Comparison of ENCODE assay signal across 8 mouse cellular contexts in the genomic region with DNA sequence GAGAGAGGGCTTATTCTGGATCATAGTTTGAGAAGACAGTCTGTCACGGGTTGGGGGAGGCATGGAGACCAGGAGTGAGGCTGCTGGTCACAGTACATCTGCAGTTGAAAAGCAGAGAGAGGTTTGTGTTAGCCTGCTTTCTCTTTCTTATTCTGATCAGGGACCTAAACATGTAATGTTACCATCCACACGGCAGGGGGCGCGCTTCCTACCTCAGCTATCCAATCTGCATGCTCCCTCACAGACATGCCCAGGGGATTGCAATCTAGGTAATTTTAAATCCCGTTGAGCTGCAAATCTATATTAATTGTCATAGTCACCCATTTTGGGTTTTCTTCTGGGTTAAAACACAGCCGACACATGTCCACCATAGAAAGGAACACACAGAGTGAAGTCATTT.
DNase-seq lines count a peak whose midpoint lies in the region; ATAC-seq and TF ChIP-seq lines count a peak whose summit lies in the region.

No protein-coding gene starts in this region.

- no peaks in the 10 kb centered on the region for H3K36me3 ChIP-seq in midbrain, postnatal 0 days (ENCODE audit: insufficient read depth, low read length)
- H3K36me3 ChIP-seq in midbrain, embryonic 16.5 days (ENCODE audit: control insufficient read depth, insufficient read depth, low read length), result no peaks in the 10 kb centered on the region

- H3K4me2 ChIP-seq in midbrain, postnatal 0 days (ENCODE audit: low read depth, low read length, poor library complexity, severe bottlenecking), result no peak overlapping the region
- H3K4me2 ChIP-seq in midbrain, embryonic 16.5 days (ENCODE audit: low read length), result no peak overlapping the region

- TF ChIP-seq CTCF in midbrain, postnatal 0 days (IDR thresholded peaks at IDR 0.05), result peak; percentile 67

- no peaks in the 10 kb centered on the region for H3K27me3 ChIP-seq in midbrain, postnatal 0 days (ENCODE audit: insufficient read depth, low read length)
- H3K27me3 ChIP-seq in midbrain, embryonic 16.5 days (ENCODE audit: control insufficient read depth, insufficient read depth, low read depth, low read length), result no peaks in the 10 kb centered on the region

- H3K9ac ChIP-seq in midbrain, postnatal 0 days (replicated peaks; ENCODE audit: low read length, poor library complexity, severe bottlenecking), result no peak overlapping the region
- H3K9ac ChIP-seq in midbrain, embryonic 16.5 days (ENCODE audit: low read depth, low read length), result no peak overlapping the region

- no peaks in the 10 kb centered on the region for H3K9me3 ChIP-seq in midbrain, postnatal 0 days (ENCODE audit: low read length)
- H3K9me3 ChIP-seq in midbrain, embryonic 16.5 days (replicated peaks; ENCODE audit: control insufficient read depth, low read length, poor library complexity, severe bottlenecking), result no peaks in the 10 kb centered on the region

- H3K27ac ChIP-seq in midbrain, postnatal 0 days (ENCODE audit: low read depth, low read length), result no peak overlapping the region
- H3K27ac ChIP-seq in midbrain, embryonic 16.5 days (ENCODE audit: low read length), result no peak overlapping the region

- WGBS in midbrain, postnatal 0 days, result 33% methylated on average over 6 of the region's 6 CpGs
- 32% methylated on average over 6 of the region's 6 CpGs for WGBS in midbrain, embryonic 16.5 days

- no peak for ATAC-seq in midbrain, postnatal 0 days (ENCODE audit: low FRiP score)
- no peak for ATAC-seq in midbrain, embryonic 16.5 days
- peak; percentile 74 for ATAC-seq in megakaryocyte progenitor cell, adult 5-6 weeks (replicated peaks; ENCODE audit: poor library complexity)
- no peak for ATAC-seq in erythroid progenitor cell, adult 5-6 weeks (replicated peaks; ENCODE audit: low FRiP score, poor library complexity, severe bottlenecking)

- H3K4me3 ChIP-seq in midbrain, postnatal 0 days (ENCODE audit: low read depth, low read length), result no peak overlapping the region
- H3K4me3 ChIP-seq in midbrain, embryonic 16.5 days (ENCODE audit: low read depth, low read length), result no peak overlapping the region

- H3K4me1 ChIP-seq in midbrain, postnatal 0 days (ENCODE audit: insufficient read depth, low read length), result no peaks in the 10 kb centered on the region
- 0 out of 2 replicates have a peak, but pooled peaks cover 2% of the 10 kb centered on the region for H3K4me1 ChIP-seq in midbrain, embryonic 16.5 days (ENCODE audit: control insufficient read depth, insufficient read depth, low read length)

- DNase-seq in heart, adult 18-20 months, result peak; percentile 7 to 38
- DNase-seq in heart, adult 11 months, result no peak
- no peak for DNase-seq in midbrain, postnatal 0 days (ENCODE audit: low spot score)
- DNase-seq in adipocyte (ENCODE audit: low spot score), result peak; percentile 59
- DNase-seq in forelimb bud, embryonic 11.5 days (ENCODE audit: low read depth, low spot score), result peak; percentile 17

Comparison
In these comparisons a context has a peak if more than half of its experiments do, and no peak if none do; other contexts are left out.
1. DNase-seq: peak in heart, adult 18-20 months (2 of 2), adipocyte (single experiment) and forelimb bud, embryonic 11.5 days (single experiment); none in heart, adult 11 months (single experiment) and midbrain, postnatal 0 days (single experiment).